Mouse (Mus musculus) lung, postnatal 10 days (tissue): ENCODE results near the gene Lrrk2.
"Not testable (repeated sequence)": the region's sequence is repeated elsewhere in the genome, so short reads cannot be mapped to it uniquely, and the experiment has no call there.

Experiments used
- DNase-seq: peaks from one replicate; pipeline ENCODE4 v3.0.0; 2021

Lrrk2 gene

GRCm38 (mm10) chr15:91864130-91864529, 191.2 kb downstream of the Lrrk2 start:
- DNase-seq: not testable (repeated sequence)
